Mouse (Mus musculus) right cerebral cortex, postnatal 14 days (tissue): Measurements from ENCODE around the gene Ngly1.

Experiments used
- DNase-seq: peaks from one replicate; pipeline ENCODE4 v3.0.0; 2022

Ngly1 gene

DNA sequence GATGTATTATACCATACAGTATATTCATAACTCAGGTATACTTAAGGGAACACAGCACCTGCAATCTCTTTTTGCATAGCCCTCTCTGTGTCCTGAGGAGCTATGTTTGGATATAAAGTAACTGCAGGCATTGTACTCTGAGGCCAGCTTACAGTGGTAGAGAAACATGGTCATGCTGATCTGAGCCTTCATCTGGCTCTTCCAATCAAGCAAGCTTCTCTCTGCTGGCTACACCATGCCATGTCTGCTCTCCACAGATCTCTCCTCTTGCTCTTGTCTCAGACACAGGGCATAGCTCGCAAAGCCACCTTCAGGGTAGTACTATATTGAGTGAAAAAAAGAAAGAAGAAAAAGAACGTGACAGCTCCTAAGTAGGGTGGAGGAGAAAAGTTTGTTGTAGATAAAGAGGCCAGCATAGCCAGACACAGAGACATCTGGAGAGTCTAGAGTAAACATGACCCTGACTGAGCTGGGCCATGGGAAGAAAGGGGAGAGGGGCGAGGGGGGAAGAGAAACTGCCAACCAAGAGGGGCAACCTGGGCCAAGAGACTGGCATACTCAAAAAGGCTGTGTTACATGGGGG lies 86.8 kb downstream of the Ngly1 start:
- DNase-seq, result no peak

DNA sequence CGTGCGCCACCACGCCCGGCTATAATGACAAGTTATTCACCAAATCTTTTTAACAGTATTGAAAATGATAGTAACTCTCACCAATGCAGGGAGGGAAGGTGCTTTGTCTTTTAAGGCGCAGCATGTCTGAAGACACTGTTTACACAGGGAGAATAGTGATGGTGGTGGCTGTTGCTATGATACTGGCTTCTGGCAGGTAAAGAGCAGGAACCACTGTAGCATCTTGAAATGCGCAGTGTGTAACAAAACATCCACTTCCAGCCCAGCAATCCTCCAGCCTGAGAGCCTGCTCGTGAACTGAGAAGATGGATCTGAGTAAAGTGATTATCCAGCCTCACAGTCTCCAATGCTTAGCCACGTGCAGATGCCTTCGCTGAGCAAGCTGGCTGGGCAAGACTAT lies 98.4 kb downstream of the Ngly1 start:
- DNase-seq, result no peak

DNA sequence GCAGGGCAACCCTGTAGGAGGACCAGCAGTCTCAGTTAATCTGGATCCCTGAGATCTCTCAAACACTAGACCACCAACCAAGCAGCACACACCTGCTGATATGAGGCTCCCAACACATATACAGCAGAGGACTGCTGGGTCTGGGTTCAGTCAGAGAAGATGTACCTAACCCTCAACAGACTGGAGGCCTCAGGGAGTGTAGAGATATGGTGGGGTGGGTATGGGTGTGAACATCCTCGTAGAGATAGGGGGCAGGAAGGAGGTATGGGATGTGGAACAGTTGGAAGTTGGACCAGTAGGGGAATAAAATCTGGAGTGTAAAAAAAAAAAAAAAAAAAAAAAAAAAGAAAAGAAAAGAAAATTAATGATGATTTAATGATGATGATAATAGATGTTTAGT lies 110.6 kb downstream of the Ngly1 start:
- no peak for DNase-seq
